Mouse (Mus musculus): ENCODE measurements around the gene Atad3a. TPM values are rescaled to one million over a fixed set of nuclear protein-coding genes. Genes with fewer than 3 reads are reported as not detected.
"Not testable (repeated sequence)": the region's sequence is repeated elsewhere in the genome, so short reads cannot be mapped to it uniquely, and the experiment has no call there.

Gene Atad3a
- 10 to 100 TPM; 30.4 to 39.3 TPM for total RNA-seq (2021)
- long read RNA-seq, experiment 1, transcript Atad3a-201 (16 exons, 2,413 nt), result major isoform, 62 of 75 reads
- long read RNA-seq, experiment 1, partial matches to known transcripts, result 1 of 75 reads
- long read RNA-seq, experiment 1, other reads (novel, unspliced or antisense), result 12 of 75 reads
- long read RNA-seq, experiment 2, transcript Atad3a-201 (16 exons, 2,413 nt), result major isoform, 56 of 68 reads
- long read RNA-seq, experiment 2, partial matches to known transcripts, result 3 of 68 reads
- long read RNA-seq, experiment 2, other reads (novel, unspliced or antisense), result 9 of 68 reads

DNA sequence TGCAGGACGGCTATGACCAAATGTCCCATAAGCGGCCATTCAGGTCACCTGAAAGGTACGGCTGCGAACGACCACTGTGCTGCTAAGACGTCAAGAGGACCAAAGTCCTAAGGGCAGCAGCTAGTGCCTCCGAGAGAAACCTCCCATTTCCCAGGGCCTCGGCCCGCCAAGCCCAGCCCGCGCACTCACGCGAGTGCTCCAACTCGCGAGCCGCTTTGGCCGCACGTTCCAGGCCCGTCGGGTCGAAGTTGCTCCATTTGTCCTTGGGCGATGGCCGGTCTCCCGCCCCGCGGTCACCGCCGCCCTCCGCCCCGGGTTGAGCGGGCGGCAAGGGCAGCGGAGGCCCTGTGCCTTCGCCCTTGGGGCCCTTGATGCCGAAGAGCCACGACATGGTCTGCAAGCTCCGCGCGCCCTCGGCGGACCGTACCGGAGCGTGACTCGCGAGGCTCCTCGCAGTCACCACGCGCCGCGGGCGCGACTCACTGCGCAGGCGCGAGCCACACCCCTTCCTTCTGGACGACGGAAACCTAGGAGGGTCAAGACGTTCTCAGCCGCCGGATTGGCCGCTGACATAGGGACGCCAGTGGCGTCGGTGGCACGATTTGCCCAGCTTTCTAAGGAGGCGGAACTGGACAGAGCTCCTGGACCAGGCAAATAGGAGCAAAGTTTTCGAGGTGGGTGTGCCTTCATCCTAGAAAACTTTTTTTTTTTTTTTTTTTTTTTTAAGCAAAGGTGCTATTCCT is at the start of gene Atad3a:
Gene Atad3a, minus strand, starts transcription at position 481 of the 743 bp plus-strand sequence.
- peak; percentile 98 for DNase-seq

- DNase-seq, result no peak
These were observed 46.9 kb upstream of the Atad3a start for GRCm38 (mm10) chr4:155807841-155808240.

DNA sequence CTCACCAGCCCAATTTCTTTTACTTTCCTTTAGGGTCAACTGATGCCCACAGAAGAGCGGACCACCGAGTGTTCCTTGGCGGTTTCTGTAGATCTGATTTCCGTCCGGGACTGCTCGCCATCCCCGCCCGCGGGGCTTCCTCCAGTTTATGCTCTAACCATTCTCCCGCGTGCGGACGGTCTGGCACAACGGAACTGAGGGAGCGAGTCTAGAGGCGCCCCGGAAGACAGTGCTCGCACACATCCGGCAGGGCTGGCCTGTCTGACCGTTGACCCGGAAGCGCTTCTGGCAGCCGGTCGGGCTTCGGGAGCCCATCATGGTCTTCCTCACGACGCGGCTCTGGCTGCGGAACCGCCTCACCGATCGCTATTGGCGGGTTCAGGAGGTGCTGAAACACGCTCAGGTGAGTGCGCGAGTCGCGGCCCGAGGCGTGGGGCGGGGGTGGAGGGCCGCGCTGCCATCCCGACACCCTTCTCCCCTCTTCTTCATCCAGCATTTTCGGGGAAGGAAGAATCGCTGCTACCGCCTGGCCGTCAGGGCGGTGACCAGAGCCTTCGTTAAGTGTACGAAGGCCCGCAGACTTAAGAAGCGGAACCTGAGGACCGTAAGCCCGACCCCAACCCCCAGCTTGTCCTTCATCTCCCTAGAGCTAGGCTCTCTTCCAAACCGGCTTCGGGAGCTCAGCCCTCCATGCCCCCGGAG is 42.6 kb upstream of the Atad3a start:
- peak; percentile 98 for DNase-seq

- no peak for DNase-seq
These were observed 41.9 kb upstream of the Atad3a start, which contains the start of gene Mrpl20 for GRCm38 (mm10) chr4:155802741-155803339. Gene Mrpl20, plus strand, starts transcription at chr4:155802878.

DNA sequence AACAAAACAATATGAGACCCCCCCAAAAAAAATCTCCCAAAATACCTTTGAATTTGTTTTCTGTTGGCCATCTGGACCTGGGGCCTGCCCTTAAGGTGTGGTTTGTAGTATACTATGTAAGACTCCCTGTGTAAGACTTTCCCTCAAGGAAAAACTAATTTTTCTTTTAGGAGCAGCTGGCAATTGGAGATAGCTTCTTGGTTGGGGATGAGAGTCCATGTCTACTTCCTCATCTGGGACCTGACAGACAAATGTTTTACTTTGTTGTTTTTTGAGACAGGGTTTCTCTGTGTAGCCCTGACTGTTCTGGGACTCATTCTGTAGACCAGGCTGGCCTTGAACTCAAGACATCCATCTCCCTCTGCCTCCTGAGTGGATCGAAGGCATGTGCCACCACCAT is 41.2 kb upstream of the Atad3a start:
- no peak for DNase-seq

- no peak for DNase-seq
These were observed 32.8 kb upstream of the Atad3a start for GRCm38 (mm10) chr4:155793730-155794129.

DNA sequence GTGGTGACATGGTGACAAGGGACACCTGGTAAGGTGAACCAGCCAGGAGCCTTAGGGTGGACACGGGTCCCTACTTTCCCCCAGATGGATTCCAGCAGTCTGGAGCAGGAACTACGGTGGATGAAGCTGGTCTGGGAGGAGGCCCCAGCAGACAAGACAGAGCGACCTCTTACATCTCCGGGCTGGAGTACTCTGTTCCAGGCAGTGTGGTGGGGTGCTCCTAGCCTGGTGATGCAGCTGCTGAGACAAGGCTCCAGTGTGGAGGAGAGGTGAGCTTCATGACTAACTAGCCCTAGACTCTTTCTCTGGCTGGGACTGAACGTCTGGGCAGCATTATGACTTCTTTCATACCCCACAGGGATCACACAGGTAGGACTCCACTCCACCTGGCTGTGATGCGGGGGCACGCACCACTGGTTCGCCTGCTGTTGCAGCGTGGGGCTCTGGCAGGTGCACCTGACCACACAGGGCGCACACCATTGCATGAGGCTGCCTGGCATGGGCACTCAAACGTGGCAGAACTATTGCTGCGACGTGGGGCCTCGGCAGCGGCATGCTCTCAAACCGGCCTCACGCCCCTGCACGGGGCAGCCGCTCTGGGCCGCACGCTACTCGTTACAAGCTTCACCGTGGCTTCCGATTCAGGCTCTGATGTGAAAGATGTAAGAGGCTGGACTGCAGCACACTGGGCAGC is 30.5 kb upstream of the Atad3a start:
- DNase-seq, result no peak

DNA sequence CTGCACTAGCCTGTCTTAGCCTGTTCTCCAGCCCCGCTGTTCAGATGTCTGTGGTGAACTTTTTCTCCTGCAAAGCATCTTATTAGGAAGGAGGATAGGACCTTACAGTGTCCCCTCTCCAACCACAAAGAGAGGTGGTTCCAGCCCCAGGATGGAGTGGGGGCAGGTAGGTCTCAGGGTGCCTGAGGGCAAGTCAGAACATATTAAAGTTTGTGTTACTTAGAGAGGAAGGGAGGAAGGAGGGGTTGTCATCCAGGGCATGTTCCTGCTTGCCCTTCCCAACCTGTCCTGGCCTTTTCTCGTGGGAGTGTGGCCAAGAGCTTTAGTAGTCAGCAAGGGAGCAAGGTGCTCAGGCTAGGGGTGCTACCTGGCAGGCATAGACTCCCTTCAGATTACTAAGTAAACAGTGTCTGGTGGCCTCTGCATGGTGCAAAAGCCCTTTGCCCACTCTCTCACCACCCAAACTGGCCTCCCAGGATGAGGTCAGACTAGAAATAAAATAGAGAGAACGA is 29.8 kb upstream of the Atad3a start:
- DNase-seq, result no peak

- no peak for DNase-seq
These were observed 29.2 kb upstream of the Atad3a start, which contains the start of gene Ankrd65 for GRCm38 (mm10) chr4:155790021-155790489. Gene Ankrd65, plus strand, starts transcription at chr4:155790439.

GRCm38 (mm10) chr4:155788833-155789232 is 27.9 kb upstream of the Atad3a start:
- not testable (repeated sequence) for DNase-seq

DNA sequence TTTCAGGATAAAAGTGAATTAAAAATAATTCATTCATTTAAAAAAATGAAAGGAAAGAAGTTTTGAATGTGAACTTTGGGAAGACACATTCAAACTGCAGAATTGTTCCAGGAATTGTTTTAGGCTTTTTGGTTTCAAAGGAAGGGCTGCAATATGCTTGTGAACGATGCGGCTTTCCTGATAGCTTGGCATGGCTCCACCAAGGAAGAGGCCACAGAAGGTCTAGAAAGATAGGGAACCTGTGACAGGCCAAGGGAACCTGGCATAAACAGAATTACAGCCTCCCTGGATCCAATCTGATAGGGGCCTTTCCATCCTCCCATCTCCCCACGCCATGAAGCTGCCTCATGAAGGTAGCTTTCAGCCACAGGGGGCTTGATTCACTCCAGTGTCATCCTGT is 27.4 kb upstream of the Atad3a start:
- DNase-seq, result no peak

- DNase-seq, result no peak
These were observed 24.9 kb upstream of the Atad3a start, which contains the start of gene Tmem88b for GRCm38 (mm10) chr4:155785819-155786218. Gene Tmem88b, minus strand, starts transcription at chr4:155785874.

GRCm38 (mm10) chr4:155785246-155785645 is 24.4 kb upstream of the Atad3a start:
- no peak for DNase-seq

- DNase-seq, result peak; percentile 83
These were observed 23.3 kb upstream of the Atad3a start for GRCm38 (mm10) chr4:155784081-155784701.

DNA sequence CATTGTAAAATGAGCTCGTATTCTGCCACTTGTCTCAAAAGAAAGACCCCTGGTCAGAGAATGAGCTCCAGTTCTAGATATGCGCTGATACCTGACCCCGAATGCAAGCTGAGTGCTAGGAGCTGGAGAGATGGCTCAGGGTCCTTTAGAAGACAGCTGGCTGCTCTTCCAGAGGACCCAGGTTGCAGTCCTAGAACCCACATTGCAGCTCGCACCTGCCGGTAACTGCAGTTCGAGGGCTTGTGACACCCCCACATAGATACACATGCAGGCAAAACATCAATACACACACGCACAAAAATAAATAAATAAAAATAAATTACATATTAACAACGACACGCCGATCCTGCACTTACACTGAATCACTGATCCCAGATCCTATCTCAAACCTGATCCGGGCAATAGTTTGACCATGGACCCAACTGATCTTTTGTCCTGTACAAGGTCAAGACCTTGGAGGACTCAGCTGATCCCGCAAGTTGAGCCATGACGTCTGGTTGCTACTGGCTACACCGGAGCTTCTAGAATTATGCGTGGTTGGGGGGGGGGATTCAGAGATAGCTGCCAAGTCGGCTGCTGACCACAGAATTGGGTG is 22.7 kb upstream of the Atad3a start:
- DNase-seq, result no peak

DNA sequence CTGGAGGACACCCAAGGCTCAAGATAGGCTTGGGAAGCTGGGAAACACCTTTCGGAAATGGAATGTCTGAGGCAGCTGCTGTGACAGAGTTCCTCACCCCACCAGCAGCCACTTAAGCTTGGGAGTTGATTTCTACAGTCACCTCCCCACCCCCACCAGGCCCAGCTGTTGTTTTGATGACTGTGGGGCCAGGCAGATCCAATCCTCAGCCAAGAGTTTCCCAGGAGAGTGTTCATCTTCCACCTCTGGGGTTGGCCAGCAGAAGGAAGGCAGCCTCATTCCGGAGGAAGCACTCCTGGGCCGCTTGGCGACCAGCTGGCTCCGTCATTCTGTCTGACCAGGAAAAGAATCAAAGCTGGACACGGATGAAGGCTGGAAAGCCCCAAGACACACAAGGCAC is 20.0 kb upstream of the Atad3a start:
- peak; percentile 78 for DNase-seq

DNA sequence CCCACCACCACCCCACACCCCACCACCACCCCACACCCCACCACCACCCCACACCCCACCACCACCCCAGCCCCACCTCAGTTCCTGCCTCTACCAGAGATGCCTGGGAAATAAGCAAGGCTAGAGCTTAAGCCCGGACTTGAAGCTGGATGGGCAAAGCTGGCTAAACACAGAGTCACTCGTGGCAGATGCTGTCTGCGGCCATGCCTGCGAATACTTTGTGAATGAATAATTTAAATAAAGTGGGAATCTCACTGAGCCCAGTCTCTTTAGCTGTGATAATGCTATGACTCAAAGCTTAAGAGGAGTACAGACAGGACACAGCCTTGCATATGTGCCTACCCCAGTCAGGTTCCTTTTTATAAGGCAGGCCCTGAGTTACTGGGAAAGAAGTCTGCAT is 18.6 kb upstream of the Atad3a start:
- DNase-seq, result no peak

DNA sequence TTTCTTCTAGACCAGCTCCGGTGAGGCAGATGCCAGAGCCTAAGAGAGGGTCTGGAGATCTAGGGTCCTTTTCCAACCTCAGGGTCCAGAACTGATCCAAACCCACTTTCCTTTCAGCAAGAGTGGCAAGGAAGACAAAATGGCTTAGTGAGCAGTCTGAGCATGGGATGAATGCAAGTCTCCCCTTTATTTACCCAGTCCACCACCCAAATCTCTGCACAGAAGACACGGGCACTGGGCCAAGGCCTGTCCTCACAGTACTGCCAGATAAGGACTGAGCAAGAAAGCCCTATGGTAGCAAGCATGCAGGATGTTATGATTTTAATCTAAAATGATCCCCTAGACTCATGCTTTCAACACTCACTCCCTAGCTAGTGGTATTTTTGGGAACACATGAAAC is 16.9 kb upstream of the Atad3a start:
- no peak for DNase-seq

DNA sequence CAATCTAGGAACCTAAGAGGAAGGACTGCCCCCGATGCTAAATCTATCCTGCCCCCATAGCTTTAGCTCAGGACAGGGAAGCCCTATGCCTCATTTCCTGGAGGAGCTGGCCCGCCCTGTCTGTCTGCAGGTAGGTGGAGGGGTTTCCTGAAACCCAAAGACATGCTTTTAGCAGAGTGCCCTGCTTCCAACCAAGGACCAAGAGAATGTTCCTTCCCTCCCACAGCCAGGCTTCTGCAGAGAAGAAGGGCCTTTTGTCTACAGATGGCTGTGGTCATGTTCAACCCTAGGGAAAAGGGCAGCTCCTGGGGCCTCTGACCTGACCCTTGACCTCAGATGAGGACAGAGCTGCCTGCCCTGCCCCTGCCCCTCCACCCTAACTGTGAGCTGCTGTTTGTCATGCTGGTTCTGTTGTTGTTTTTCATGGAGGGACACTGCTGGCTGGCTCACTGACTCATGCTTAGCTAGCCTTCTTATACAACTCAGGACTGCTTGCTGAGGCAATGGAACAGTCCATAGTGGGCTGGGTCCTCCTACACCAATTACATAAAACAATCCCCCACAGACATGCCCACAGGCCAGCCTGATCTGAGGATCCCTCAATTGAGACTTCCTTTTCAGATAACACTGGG is 15.9 kb upstream of the Atad3a start:
- no peak for DNase-seq

DNA sequence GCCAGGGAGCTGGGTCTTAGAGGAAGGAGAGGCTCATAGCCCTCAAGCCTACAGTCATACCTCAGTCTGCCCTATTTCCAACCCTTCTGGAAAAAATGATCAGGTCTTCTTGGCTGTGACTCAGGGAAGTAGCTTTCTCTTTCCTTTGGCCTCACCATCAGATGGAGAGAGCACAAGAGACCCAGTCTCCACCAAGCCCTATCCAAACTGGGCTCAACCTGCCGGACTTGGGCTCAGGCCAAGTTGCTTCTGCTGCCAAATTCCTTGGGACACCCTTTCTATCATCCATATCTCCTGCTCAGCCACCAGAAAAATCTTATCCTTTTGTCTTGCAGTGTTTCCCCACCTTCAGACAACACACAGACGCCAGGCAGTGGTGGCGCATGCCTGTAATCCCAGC is 15.0 kb upstream of the Atad3a start:
- DNase-seq, result peak; percentile 57

Measured in gastrocnemius, postnatal 10 days (tissue).